10 mouse cellular contexts compared by ENCODE assay signal in genomic region chr11:76889339-76890164, GRCm38 (mm10). TPM values are rescaled to one million over a fixed set of nuclear protein-coding genes. Genes with fewer than 3 reads are reported as not detected.
DNase-seq lines count a peak whose midpoint lies in the region; ATAC-seq lines count a peak whose summit lies in the region.
"Had no signal": no experiment of that assay in that cellular context is flagged by ENCODE, and none has a peak within 500 bp of the region (broad histone marks: within the 10 kb centered on the region; RNA-seq: fewer than 3 reads in every experiment).

No protein-coding gene starts in this region.

- no peak overlapping the region for H3K4me2 ChIP-seq in kidney, embryonic 16.5 days (replicated peaks; ENCODE audit: low read depth, low read length)
- H3K4me2 ChIP-seq: embryonic facial prominence, embryonic 15.5 days had no signal

- WGBS in kidney, embryonic 16.5 days = 40% methylated on average over 10 of the region's 10 CpGs

- H3K27ac ChIP-seq in kidney, embryonic 16.5 days (ENCODE audit: low read length) = peak overlapping the region; percentile 45; the same call in 1 of the 2 replicates
- H3K27ac ChIP-seq: embryonic facial prominence, embryonic 15.5 days had no signal

- H3K9me3 ChIP-seq in kidney, embryonic 16.5 days (ENCODE audit: low read length) = no peaks in the 10 kb centered on the region
- H3K9me3 ChIP-seq: embryonic facial prominence, embryonic 15.5 days had no signal

- no peaks in the 10 kb centered on the region for H3K36me3 ChIP-seq in kidney, embryonic 16.5 days (ENCODE audit: insufficient read depth, low read length)
- H3K36me3 ChIP-seq: embryonic facial prominence, embryonic 15.5 days had no signal

- peak; percentile 20 for DNase-seq in gastrocnemius, postnatal 25 days
- no peak for DNase-seq in gastrocnemius, postnatal 10 days
- peak; percentile 54 to 60 for DNase-seq in heart, adult 9 months (ENCODE audit: low spot score in 2 of 2)
- no peak for DNase-seq in urinary bladder, postnatal 4 days (ENCODE audit: low spot score in 2 of 2)
- DNase-seq in frontal cortex, postnatal 25 days (ENCODE audit: low spot score in 2 of 2) = no peak

- ATAC-seq in kidney, embryonic 16.5 days (ENCODE audit: low FRiP score, low TSS enrichment) = no peak
- ATAC-seq in megakaryocyte progenitor cell, adult 5-6 weeks (replicated peaks; ENCODE audit: poor library complexity) = peak; percentile 44
- ATAC-seq in cerebellum, adult (ENCODE audit: insufficient number of reproducible peaks, low FRiP score, low TSS enrichment) = no peak

- H3K27me3 ChIP-seq in kidney, embryonic 16.5 days (ENCODE audit: insufficient read depth, low read length) = no peaks in the 10 kb centered on the region
- H3K27me3 ChIP-seq: embryonic facial prominence, embryonic 15.5 days had no signal

- peaks cover 32% of the 10 kb centered on the region for H3K4me1 ChIP-seq in kidney, embryonic 16.5 days (ENCODE audit: insufficient read depth, low read length)

- no peak overlapping the region for H3K4me3 ChIP-seq in kidney, embryonic 16.5 days (ENCODE audit: low read length)
- H3K4me3 ChIP-seq: embryonic facial prominence, embryonic 15.5 days; myocyte had no signal

- H3K9ac ChIP-seq in kidney, embryonic 16.5 days (replicated peaks; ENCODE audit: low read length) = no peak overlapping the region
- H3K9ac ChIP-seq: embryonic facial prominence, embryonic 15.5 days had no signal

RNA-seq across cellular contexts. Expression of gene Tmigd1, which starts 12.4 kb away (rescaled TPM):
- total RNA-seq in gastrocnemius, postnatal 25 days (2021) = not detected
- under 1 TPM; 0.41 to 0.52 TPM for total RNA-seq in gastrocnemius, postnatal 10 days (2021)
- polyA plus RNA-seq in kidney, embryonic 16.5 days (2015; fragmentation: Nextera tagmentation; extraction: Ambion mirVana) = 3.2 and 4.1 TPM in 2 replicates
- total RNA-seq in megakaryocyte progenitor cell, adult 5-6 weeks (2015) = not detected in 2 replicates
- not detected in 2 replicates for total RNA-seq in megakaryocyte progenitor cell, adult 5-6 weeks (2017)
- polyA plus RNA-seq: myocyte had no signal

RNA-seq across cellular contexts. Expression of gene Blmh, which starts 35.1 kb away (rescaled TPM):
- 10 to 100 TPM; 25.8 to 30.3 TPM for total RNA-seq in gastrocnemius, postnatal 25 days (2021)
- total RNA-seq in gastrocnemius, postnatal 10 days (2021) = 10 to 100 TPM; 59.2 to 63.5 TPM
- polyA plus RNA-seq in kidney, embryonic 16.5 days (2015; fragmentation: Nextera tagmentation; extraction: Ambion mirVana) = 190 and 196 TPM in 2 replicates
- 63.5 and 71.3 TPM in 2 replicates for total RNA-seq in megakaryocyte progenitor cell, adult 5-6 weeks (2015)
- 196 and 216 TPM in 2 replicates for total RNA-seq in megakaryocyte progenitor cell, adult 5-6 weeks (2017)

RNA-seq across cellular contexts. Expression of gene Cpd, which starts 42.7 kb away (rescaled TPM):
- 10 to 100 TPM; 26.3 to 30.5 TPM for total RNA-seq in gastrocnemius, postnatal 25 days (2021)
- total RNA-seq in gastrocnemius, postnatal 10 days (2021) = 10 to 100 TPM; 53.7 to 59.6 TPM
- 12.3 and 13.9 TPM in 2 replicates for polyA plus RNA-seq in kidney, embryonic 16.5 days (2015; fragmentation: Nextera tagmentation; extraction: Ambion mirVana)
- total RNA-seq in megakaryocyte progenitor cell, adult 5-6 weeks (2015) = 28.3 and 29.5 TPM in 2 replicates
- 18.8 and 18.9 TPM in 2 replicates for total RNA-seq in megakaryocyte progenitor cell, adult 5-6 weeks (2017)

Comparison
In these comparisons a context has a peak if more than half of its experiments do, and no peak if none do; other contexts are left out.
1. DNase-seq: peak in gastrocnemius, postnatal 25 days (single experiment) and heart, adult 9 months (2 of 2); none in gastrocnemius, postnatal 10 days (single experiment), urinary bladder, postnatal 4 days (0 of 2) and frontal cortex, postnatal 25 days (0 of 2).